Mouse (Mus musculus) heart, postnatal 0 days (tissue): ENCODE data around the gene Gm17545.

Experiments
- CTCF ChIP-seq: IDR thresholded peaks from 2 replicates; pipeline ENCODE4 v1.5.1; 2016; ENCODE audit warnings: antibody characterized with exemption, control low read depth, low read depth
- EP300 ChIP-seq: IDR thresholded peaks from 2 replicates; pipeline ENCODE4 v1.6.1; 2016; ENCODE audit warnings: antibody characterized with exemption, low read depth

GRCm38 (mm10) chr9:22469643-22470042 is 15.6 kb downstream of the Gm17545 start, which contains the start of gene Rp9:
- TF ChIP-seq CTCF, result no peak
- no peak for TF ChIP-seq EP300
